Mouse (Mus musculus): Measurements from ENCODE around the gene M1ap. TPM values are rescaled to one million over a fixed set of nuclear protein-coding genes. Genes with fewer than 3 reads are reported as not detected.

Gene M1ap
- polyA plus RNA-seq (2014; fragmentation: Illumina TruSeq; extraction: RNeasy Lipid Tissue Mini Kit (QIAGEN cat#74804); ENCODE audit: low read depth, low replicate concordance), result not detected

GRCm38 (mm10) chr6:82946651-82947050 lies at the start of gene M1ap:
Gene M1ap (plus strand): TSS chr6:82946902.

GRCm38 (mm10) chr6:82939167-82939912 lies 7.4 kb upstream of the M1ap start, which contains the start of gene Sema4f:
Gene Sema4f (minus strand): TSS chr6:82939769.

DNA sequence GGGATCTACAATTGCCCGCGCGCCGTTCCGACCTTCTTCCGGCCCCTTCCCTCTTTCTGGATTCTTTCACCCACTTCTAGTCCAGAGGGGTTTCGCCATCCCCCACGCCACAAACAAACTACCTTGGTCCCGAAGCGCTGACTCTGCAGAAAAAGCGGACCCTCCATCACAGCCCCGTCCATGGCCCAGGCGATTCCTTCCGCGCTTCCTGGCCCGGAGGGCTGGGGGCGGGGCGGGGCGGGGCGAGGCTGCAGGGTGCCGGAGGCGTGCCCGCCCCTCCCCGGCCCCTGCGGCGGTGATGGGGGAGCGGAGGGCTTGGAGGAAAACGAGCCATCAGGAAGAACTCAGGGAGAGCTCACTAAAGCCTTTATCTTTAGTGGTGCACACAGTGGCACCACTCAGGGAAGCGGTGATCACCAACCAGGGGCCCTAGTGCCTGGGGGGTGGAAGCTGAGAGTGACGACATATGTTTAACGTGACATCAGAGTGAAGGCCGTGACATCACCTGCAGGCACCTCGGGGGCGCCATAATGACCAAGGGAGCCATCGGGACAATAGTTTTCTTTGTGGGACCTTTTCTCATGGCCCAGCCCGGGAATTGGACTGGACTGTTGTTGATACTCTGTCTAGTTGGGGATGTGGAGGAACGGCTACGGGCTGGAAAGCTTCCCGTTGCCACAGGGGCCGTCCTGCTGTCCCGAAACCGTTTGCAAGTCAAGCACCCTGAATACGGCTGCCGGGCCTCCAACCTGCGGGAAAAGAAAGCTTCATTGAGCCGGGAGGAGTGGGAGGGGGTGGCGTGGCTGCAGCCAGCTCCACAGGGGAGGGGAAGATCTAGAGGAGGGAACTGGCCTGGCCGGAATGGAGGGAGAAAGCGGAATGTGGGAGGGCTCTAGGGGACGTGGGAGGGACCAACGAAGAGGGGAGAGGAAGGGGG lies 86.8 kb downstream of the M1ap start, which contains the start of the genes Dok1 and Loxl3:
Gene Dok1 (minus strand): TSS at position 223 of the 937 bp plus-strand sequence.
Gene Loxl3 (plus strand): TSS at position 925 of the 937 bp plus-strand sequence.

GRCm38 (mm10) chr6:83054074-83054851 lies 107.6 kb downstream of the M1ap start, which contains the start of gene Aup1:
Gene Aup1 (plus strand): TSS chr6:83054521.

GRCm38 (mm10) chr6:83054871-83055431 lies 108.2 kb downstream of the M1ap start, which contains the start of gene Htra2:
Gene Htra2 (minus strand): TSS chr6:83055273.

GRCm38 (mm10) chr6:83057790-83058189 lies 111.1 kb downstream of the M1ap start, which contains the start of gene Dqx1:
Gene Dqx1 (plus strand): TSS chr6:83057844.

GRCm38 (mm10) chr6:83070247-83070310 lies 123.4 kb downstream of the M1ap start, which contains the start of gene Tlx2:
Gene Tlx2 (minus strand): TSS chr6:83070293.

DNA sequence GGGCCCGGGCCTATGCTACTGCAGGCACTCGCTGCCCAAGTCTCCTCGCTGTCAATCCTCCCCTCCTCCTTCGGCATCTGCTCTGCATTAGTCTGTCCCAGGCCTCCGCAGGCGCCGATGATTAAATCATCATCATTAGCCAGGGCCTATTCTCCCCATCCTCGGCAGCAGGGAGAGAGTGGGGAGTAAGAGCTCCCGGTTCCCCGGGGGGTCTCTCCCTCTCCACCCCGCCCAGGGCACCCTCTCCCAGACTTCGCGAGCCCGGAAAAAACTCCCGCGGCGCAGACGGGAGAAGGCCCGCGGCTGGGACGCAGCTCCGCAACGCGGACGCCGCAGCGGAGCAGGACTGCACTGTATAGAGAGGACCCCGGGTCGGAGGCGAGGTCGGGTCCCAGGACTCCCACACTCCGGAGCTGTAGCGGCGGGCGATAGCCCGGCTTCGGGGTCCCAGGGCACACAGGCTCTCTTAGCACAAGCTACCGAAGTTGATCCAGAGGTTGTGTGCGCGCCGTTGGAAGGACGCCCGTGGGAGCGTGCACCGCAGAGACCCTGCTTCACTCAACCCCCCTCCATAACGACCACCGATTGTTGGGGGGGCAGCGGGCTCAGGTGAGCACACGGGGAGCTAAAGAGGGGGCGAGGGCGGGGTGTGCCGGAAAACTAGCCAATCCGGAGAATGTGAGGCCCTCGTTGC lies 131.1 kb downstream of the M1ap start, which contains the start of gene Pcgf1:
Gene Pcgf1 (plus strand): TSS at position 240 of the 694 bp plus-strand sequence.

Other genes with a start within 250 kb of the M1ap start
- gene Pole4, start 241.5 kb upstream of the M1ap start, polyA plus RNA-seq (2014; fragmentation: Illumina TruSeq; extraction: RNeasy Lipid Tissue Mini Kit (QIAGEN cat#74804); ENCODE audit: low read depth, low replicate concordance), result 145 TPM
- gene Hk2, start 172.4 kb upstream of the M1ap start, polyA plus RNA-seq (2014; fragmentation: Illumina TruSeq; extraction: RNeasy Lipid Tissue Mini Kit (QIAGEN cat#74804); ENCODE audit: low read depth, low replicate concordance), result 37.7 TPM
- not detected for gene Sema4f, start 7.1 kb upstream of the M1ap start, polyA plus RNA-seq (2014; fragmentation: Illumina TruSeq; extraction: RNeasy Lipid Tissue Mini Kit (QIAGEN cat#74804); ENCODE audit: low read depth, low replicate concordance)
- not detected for gene Dok1, start 86.6 kb downstream of the M1ap start, polyA plus RNA-seq (2014; fragmentation: Illumina TruSeq; extraction: RNeasy Lipid Tissue Mini Kit (QIAGEN cat#74804); ENCODE audit: low read depth, low replicate concordance)
- 1.3 TPM for gene Loxl3, start 87.3 kb downstream of the M1ap start, polyA plus RNA-seq (2014; fragmentation: Illumina TruSeq; extraction: RNeasy Lipid Tissue Mini Kit (QIAGEN cat#74804); ENCODE audit: low read depth, low replicate concordance)
- 9.0 TPM for gene Aup1, start 107.6 kb downstream of the M1ap start, polyA plus RNA-seq (2014; fragmentation: Illumina TruSeq; extraction: RNeasy Lipid Tissue Mini Kit (QIAGEN cat#74804); ENCODE audit: low read depth, low replicate concordance)
- 3.9 TPM for gene Htra2, start 108.4 kb downstream of the M1ap start, polyA plus RNA-seq (2014; fragmentation: Illumina TruSeq; extraction: RNeasy Lipid Tissue Mini Kit (QIAGEN cat#74804); ENCODE audit: low read depth, low replicate concordance)
- 0.17 TPM for gene Dqx1, start 110.9 kb downstream of the M1ap start, polyA plus RNA-seq (2014; fragmentation: Illumina TruSeq; extraction: RNeasy Lipid Tissue Mini Kit (QIAGEN cat#74804); ENCODE audit: low read depth, low replicate concordance)
- not detected for gene Tlx2, start 123.4 kb downstream of the M1ap start, polyA plus RNA-seq (2014; fragmentation: Illumina TruSeq; extraction: RNeasy Lipid Tissue Mini Kit (QIAGEN cat#74804); ENCODE audit: low read depth, low replicate concordance)
- 9.9 TPM for gene Pcgf1, start 131.0 kb downstream of the M1ap start, polyA plus RNA-seq (2014; fragmentation: Illumina TruSeq; extraction: RNeasy Lipid Tissue Mini Kit (QIAGEN cat#74804); ENCODE audit: low read depth, low replicate concordance)
- not detected for gene Lbx2, start 139.5 kb downstream of the M1ap start, polyA plus RNA-seq (2014; fragmentation: Illumina TruSeq; extraction: RNeasy Lipid Tissue Mini Kit (QIAGEN cat#74804); ENCODE audit: low read depth, low replicate concordance)
- not detected for gene Ccdc142, start 154.7 kb downstream of the M1ap start, polyA plus RNA-seq (2014; fragmentation: Illumina TruSeq; extraction: RNeasy Lipid Tissue Mini Kit (QIAGEN cat#74804); ENCODE audit: low read depth, low replicate concordance)
- gene Gm42688, start 154.7 kb downstream of the M1ap start, polyA plus RNA-seq (2014; fragmentation: Illumina TruSeq; extraction: RNeasy Lipid Tissue Mini Kit (QIAGEN cat#74804); ENCODE audit: low read depth, low replicate concordance), result 1.6 TPM
- gene Mrpl53, start 162.1 kb downstream of the M1ap start, polyA plus RNA-seq (2014; fragmentation: Illumina TruSeq; extraction: RNeasy Lipid Tissue Mini Kit (QIAGEN cat#74804); ENCODE audit: low read depth, low replicate concordance), result 40.2 TPM
- 3.9 TPM for gene Mogs, start 168.6 kb downstream of the M1ap start, polyA plus RNA-seq (2014; fragmentation: Illumina TruSeq; extraction: RNeasy Lipid Tissue Mini Kit (QIAGEN cat#74804); ENCODE audit: low read depth, low replicate concordance)
- 5.9 TPM for gene Wbp1, start 174.7 kb downstream of the M1ap start, polyA plus RNA-seq (2014; fragmentation: Illumina TruSeq; extraction: RNeasy Lipid Tissue Mini Kit (QIAGEN cat#74804); ENCODE audit: low read depth, low replicate concordance)
- not detected for gene Ino80b, start 178.5 kb downstream of the M1ap start, polyA plus RNA-seq (2014; fragmentation: Illumina TruSeq; extraction: RNeasy Lipid Tissue Mini Kit (QIAGEN cat#74804); ENCODE audit: low read depth, low replicate concordance)
- gene Rtkn, start 188.6 kb downstream of the M1ap start, polyA plus RNA-seq (2014; fragmentation: Illumina TruSeq; extraction: RNeasy Lipid Tissue Mini Kit (QIAGEN cat#74804); ENCODE audit: low read depth, low replicate concordance), result 0.58 TPM
- 0.41 TPM for gene Wdr54, start 209.5 kb downstream of the M1ap start, polyA plus RNA-seq (2014; fragmentation: Illumina TruSeq; extraction: RNeasy Lipid Tissue Mini Kit (QIAGEN cat#74804); ENCODE audit: low read depth, low replicate concordance)
- not detected for gene 1700003E16Rik, start 209.5 kb downstream of the M1ap start, polyA plus RNA-seq (2014; fragmentation: Illumina TruSeq; extraction: RNeasy Lipid Tissue Mini Kit (QIAGEN cat#74804); ENCODE audit: low read depth, low replicate concordance)
- gene Dctn1, start 219.0 kb downstream of the M1ap start, polyA plus RNA-seq (2014; fragmentation: Illumina TruSeq; extraction: RNeasy Lipid Tissue Mini Kit (QIAGEN cat#74804); ENCODE audit: low read depth, low replicate concordance), result 14.2 TPM

Data from adrenal gland, adult 10 weeks (tissue).